Comparison of ENCODE assay signal across 9 mouse cellular contexts in the genomic region with DNA sequence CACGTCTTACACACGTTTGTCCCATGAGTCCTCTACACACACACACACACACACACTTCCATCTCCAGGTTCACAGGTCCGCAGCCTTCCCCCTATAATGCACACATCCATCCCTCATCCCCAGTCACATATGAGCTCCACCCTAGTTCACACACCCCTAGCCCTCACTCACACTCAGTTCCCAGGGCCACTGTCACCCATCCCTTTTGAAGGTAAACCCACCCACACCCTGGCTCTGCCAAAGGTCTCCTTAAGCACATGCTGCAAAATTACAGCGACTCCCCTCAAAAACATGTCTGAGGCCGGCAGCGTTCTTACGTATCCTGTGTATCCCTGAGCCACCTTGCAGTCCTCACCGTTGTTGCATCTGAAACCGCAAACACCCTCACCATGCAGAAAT. TPM values are rescaled to one million over a fixed set of nuclear protein-coding genes. Genes with fewer than 3 reads are reported as not detected.
DNase-seq lines count a peak whose midpoint lies in the region; ATAC-seq and TF ChIP-seq lines count a peak whose summit lies in the region.
"Had no signal": no experiment of that assay in that cellular context is flagged by ENCODE, and none has a peak within 500 bp of the region (broad histone marks: within the 10 kb centered on the region; RNA-seq: fewer than 3 reads in every experiment).

No protein-coding gene starts in this region.

- H3K36me3 ChIP-seq in lung, embryonic 14.5 days (ENCODE audit: insufficient read depth), result peaks cover under 1% of the 10 kb centered on the region; the same call in 1 of the 2 replicates
- H3K36me3 ChIP-seq in forebrain, embryonic 14.5 days (ENCODE audit: control insufficient read depth, insufficient read depth, low read length), result no peaks in the 10 kb centered on the region
- H3K36me3 ChIP-seq in limb, embryonic 15.5 days, result no peaks in the 10 kb centered on the region

- H3K4me2 ChIP-seq in lung, embryonic 14.5 days, result peak overlapping the region; percentile 56
- peak overlapping the region; percentile 51 for H3K4me2 ChIP-seq in forebrain, embryonic 14.5 days (ENCODE audit: low read length)
- H3K4me2 ChIP-seq in limb, embryonic 15.5 days, result peak overlapping the region; percentile 62

- no peak for TF ChIP-seq POLR2A in olfactory bulb, adult 2 months (IDR thresholded peaks at IDR 0.05; ENCODE audit: insufficient read depth, low read depth, low read length)

- intact Hi-C loops in left cerebral cortex, postnatal 4 days (cut with DNase I), result no loop called here

- H3K27ac ChIP-seq in lung, embryonic 14.5 days (ENCODE audit: low read depth), result no peak overlapping the region
- H3K27ac ChIP-seq in forebrain, embryonic 14.5 days (ENCODE audit: low read depth, low read length), result no peak overlapping the region
- no peak overlapping the region for H3K27ac ChIP-seq in limb, embryonic 15.5 days
- peak overlapping the region; percentile 57; the same call in 1 of the 2 replicates for H3K27ac ChIP-seq in olfactory bulb, adult 2 months (ENCODE audit: insufficient read depth, low read depth, low read length)
- H3K27ac ChIP-seq: macrophage had no signal

- ATAC-seq in lung, embryonic 14.5 days (ENCODE audit: insufficient read depth), result no peak
- ATAC-seq in forebrain, embryonic 14.5 days, result no peak
- no peak for ATAC-seq in limb, embryonic 15.5 days (ENCODE audit: insufficient number of reproducible peaks, low FRiP score, low TSS enrichment, low read depth)
- no peak for ATAC-seq in erythroblast, adult 5-6 weeks (replicated peaks; ENCODE audit: low FRiP score, poor library complexity, severe bottlenecking)

- 0 out of 2 replicates have a peak, but pooled peaks cover 4% of the 10 kb centered on the region for H3K4me1 ChIP-seq in lung, embryonic 14.5 days (ENCODE audit: insufficient read depth)
- H3K4me1 ChIP-seq in forebrain, embryonic 14.5 days (ENCODE audit: control insufficient read depth, insufficient read depth, low read length), result peaks cover 7% of the 10 kb centered on the region; the same call in 1 of the 2 replicates
- H3K4me1 ChIP-seq in limb, embryonic 15.5 days, result peaks cover 26% of the 10 kb centered on the region
- H3K4me1 ChIP-seq in olfactory bulb, adult 2 months (ENCODE audit: control insufficient read depth, insufficient read depth, low read length), result peaks cover 13% of the 10 kb centered on the region; the same call in 1 of the 2 replicates

- H3K9me3 ChIP-seq in lung, embryonic 14.5 days (ENCODE audit: low read depth, low read length), result no peaks in the 10 kb centered on the region
- no peaks in the 10 kb centered on the region for H3K9me3 ChIP-seq in forebrain, embryonic 14.5 days (replicated peaks; ENCODE audit: control insufficient read depth, low read length)
- no peaks in the 10 kb centered on the region for H3K9me3 ChIP-seq in limb, embryonic 15.5 days

- H3K9ac ChIP-seq in lung, embryonic 14.5 days, result no peak overlapping the region
- peak overlapping the region; percentile 45 for H3K9ac ChIP-seq in forebrain, embryonic 14.5 days (ENCODE audit: low read length)
- H3K9ac ChIP-seq in limb, embryonic 15.5 days, result no peak overlapping the region

- no peak for DNase-seq in lung, embryonic 14.5 days
- no peak for DNase-seq in lung, postnatal 10 days
- no peak for DNase-seq in forebrain, embryonic 14.5 days (ENCODE audit: low spot score)
- DNase-seq in embryo, embryonic 9.5 days (ENCODE audit: extremely low spot score), result no peak
- no peak for DNase-seq in left cerebral cortex, postnatal 4 days

- TF ChIP-seq CTCF in lung, embryonic 14.5 days (IDR thresholded peaks at IDR 0.05; ENCODE audit: low read depth), result no peak
- TF ChIP-seq CTCF in olfactory bulb, adult 2 months (IDR thresholded peaks at IDR 0.05; ENCODE audit: insufficient read depth, low read depth, low read length), result no peak

- 28% methylated on average over 9 of the region's 9 CpGs for WGBS in lung, embryonic 14.5 days
- WGBS in forebrain, embryonic 14.5 days, result 30% methylated on average over 9 of the region's 9 CpGs
- 19% methylated on average over 9 of the region's 9 CpGs for WGBS in limb, embryonic 15.5 days
- WGBS in olfactory bulb, adult 2 months, result 21% methylated on average over 9 of the region's 9 CpGs

- H3K27me3 ChIP-seq in lung, embryonic 14.5 days (ENCODE audit: insufficient read depth, low read length), result peaks cover 32% of the 10 kb centered on the region
- peaks cover 20% of the 10 kb centered on the region for H3K27me3 ChIP-seq in forebrain, embryonic 14.5 days (replicated peaks; ENCODE audit: control insufficient read depth, insufficient read depth, low read length)
- H3K27me3 ChIP-seq in limb, embryonic 15.5 days, result peaks cover 28% of the 10 kb centered on the region

- H3K4me3 ChIP-seq in lung, embryonic 14.5 days (ENCODE audit: low read depth, low read length), result peak overlapping the region; percentile 29; the same call in 1 of the 2 replicates
- peak overlapping the region; percentile 31; the same call in 1 of the 2 replicates for H3K4me3 ChIP-seq in forebrain, embryonic 14.5 days (ENCODE audit: low read depth, low read length)
- H3K4me3 ChIP-seq in limb, embryonic 15.5 days, result peak overlapping the region; percentile 37
- peak overlapping the region; percentile 68 for H3K4me3 ChIP-seq in olfactory bulb, adult 2 months (ENCODE audit: insufficient read depth, low read depth, low read length)

RNA-seq across cellular contexts. Expression of gene Tmem91, which starts 0.7 kb away (rescaled TPM):
- 1.6 and 2.8 TPM in 2 replicates for polyA plus RNA-seq in lung, embryonic 14.5 days (2014; fragmentation: Nextera tagmentation; extraction: Ambion mirVana)
- 11.1 and 16.4 TPM in 2 replicates for polyA plus RNA-seq in forebrain, embryonic 14.5 days (2014; fragmentation: Nextera tagmentation; extraction: Ambion mirVana)
- 3.0 TPM in 2 replicates for polyA plus RNA-seq in limb, embryonic 15.5 days (2015; fragmentation: Nextera tagmentation; extraction: Ambion mirVana)
- polyA plus RNA-seq in olfactory bulb, adult 2 months (2012; ENCODE audit: insufficient read depth, insufficient read length, low replicate concordance, missing spikeins), result not detected in 2 replicates
- 0.96 TPM in 1 of 2 replicates, not detected in the other for total RNA-seq in erythroblast, adult 5-6 weeks (2015; ENCODE audit: low replicate concordance)
- total RNA-seq in erythroblast, adult 5-6 weeks (2017; ENCODE audit: low replicate concordance), result 0.09 TPM in 1 of 2 replicates, not detected in the other
- 10 to 100 TPM; 14.6 to 19.9 TPM for total RNA-seq in left cerebral cortex, postnatal 4 days (2021)

RNA-seq across cellular contexts. Expression of gene B9d2, which starts 6.3 kb away (rescaled TPM):
- 25.1 and 27.6 TPM in 2 replicates for polyA plus RNA-seq in lung, embryonic 14.5 days (2014; fragmentation: Nextera tagmentation; extraction: Ambion mirVana)
- 44.3 and 57.6 TPM in 2 replicates for polyA plus RNA-seq in forebrain, embryonic 14.5 days (2014; fragmentation: Nextera tagmentation; extraction: Ambion mirVana)
- polyA plus RNA-seq in limb, embryonic 15.5 days (2015; fragmentation: Nextera tagmentation; extraction: Ambion mirVana), result 24.9 and 29.1 TPM in 2 replicates
- not detected in 2 replicates for polyA plus RNA-seq in olfactory bulb, adult 2 months (2012; ENCODE audit: insufficient read depth, insufficient read length, low replicate concordance, missing spikeins)
- total RNA-seq in erythroblast, adult 5-6 weeks (2015; ENCODE audit: low replicate concordance), result 7.5 and 8.1 TPM in 2 replicates
- 0.60 and 5.6 TPM in 2 replicates for total RNA-seq in erythroblast, adult 5-6 weeks (2017; ENCODE audit: low replicate concordance)
- 10 to 100 TPM; 24.7 to 25.7 TPM for total RNA-seq in left cerebral cortex, postnatal 4 days (2021)

RNA-seq across cellular contexts. Expression of gene Tgfb1, which starts 12.5 kb away (rescaled TPM):
- 4.0 and 4.1 TPM in 2 replicates for polyA plus RNA-seq in lung, embryonic 14.5 days (2014; fragmentation: Nextera tagmentation; extraction: Ambion mirVana)
- polyA plus RNA-seq in forebrain, embryonic 14.5 days (2014; fragmentation: Nextera tagmentation; extraction: Ambion mirVana), result 0.61 and 0.83 TPM in 2 replicates
- 2.8 and 3.8 TPM in 2 replicates for polyA plus RNA-seq in limb, embryonic 15.5 days (2015; fragmentation: Nextera tagmentation; extraction: Ambion mirVana)
- polyA plus RNA-seq in olfactory bulb, adult 2 months (2012; ENCODE audit: insufficient read depth, insufficient read length, low replicate concordance, missing spikeins), result not detected in 2 replicates
- total RNA-seq in erythroblast, adult 5-6 weeks (2015; ENCODE audit: low replicate concordance), result 64.9 and 68.1 TPM in 2 replicates
- 11.2 and 12.0 TPM in 2 replicates for total RNA-seq in erythroblast, adult 5-6 weeks (2017; ENCODE audit: low replicate concordance)
- total RNA-seq in left cerebral cortex, postnatal 4 days (2021), result 10 to 100 TPM in 1 of 2 experiments, 1 to 10 TPM in 1; 8.5 to 10.1 TPM

RNA-seq across cellular contexts. Expression of gene Exosc5, which starts 15.3 kb away (rescaled TPM):
- polyA plus RNA-seq in lung, embryonic 14.5 days (2014; fragmentation: Nextera tagmentation; extraction: Ambion mirVana), result 72.3 and 79.7 TPM in 2 replicates
- polyA plus RNA-seq in forebrain, embryonic 14.5 days (2014; fragmentation: Nextera tagmentation; extraction: Ambion mirVana), result 49.4 and 53.9 TPM in 2 replicates
- polyA plus RNA-seq in limb, embryonic 15.5 days (2015; fragmentation: Nextera tagmentation; extraction: Ambion mirVana), result 64.7 and 69.8 TPM in 2 replicates
- polyA plus RNA-seq in olfactory bulb, adult 2 months (2012; ENCODE audit: insufficient read depth, insufficient read length, low replicate concordance, missing spikeins), result not detected in 2 replicates
- total RNA-seq in erythroblast, adult 5-6 weeks (2015; ENCODE audit: low replicate concordance), result 5.4 and 13.8 TPM in 2 replicates
- total RNA-seq in erythroblast, adult 5-6 weeks (2017; ENCODE audit: low replicate concordance), result 3.6 and 10.1 TPM in 2 replicates
- 10 to 100 TPM; 15.1 to 18.4 TPM for total RNA-seq in left cerebral cortex, postnatal 4 days (2021)

RNA-seq across cellular contexts. Expression of gene Bckdha, which starts 15.5 kb away (rescaled TPM):
- polyA plus RNA-seq in lung, embryonic 14.5 days (2014; fragmentation: Nextera tagmentation; extraction: Ambion mirVana), result 40.2 and 42.1 TPM in 2 replicates
- 65.1 and 69.7 TPM in 2 replicates for polyA plus RNA-seq in forebrain, embryonic 14.5 days (2014; fragmentation: Nextera tagmentation; extraction: Ambion mirVana)
- 59.1 and 62.5 TPM in 2 replicates for polyA plus RNA-seq in limb, embryonic 15.5 days (2015; fragmentation: Nextera tagmentation; extraction: Ambion mirVana)
- not detected in 2 replicates for polyA plus RNA-seq in olfactory bulb, adult 2 months (2012; ENCODE audit: insufficient read depth, insufficient read length, low replicate concordance, missing spikeins)
- 2.5 and 17.9 TPM in 2 replicates for total RNA-seq in erythroblast, adult 5-6 weeks (2015; ENCODE audit: low replicate concordance)
- total RNA-seq in erythroblast, adult 5-6 weeks (2017; ENCODE audit: low replicate concordance), result 4.3 and 5.2 TPM in 2 replicates
- total RNA-seq in left cerebral cortex, postnatal 4 days (2021), result 10 to 100 TPM; 23.6 to 24.7 TPM

Comparison
In these comparisons a context has a peak if more than half of its experiments do, and no peak if none do; other contexts are left out.
1. RNA of gene B9d2, which starts 6.3 kb away (polyA plus RNA-seq): 44.3 to 57.6 TPM in forebrain, embryonic 14.5 days, 25.1 to 27.6 TPM in lung, embryonic 14.5 days and 24.9 to 29.1 TPM in limb, embryonic 15.5 days; not detected in olfactory bulb, adult 2 months; every median in the first group is over 10 times any median in the second.
2. Peak in every context shown above with its lines, with median percentiles within 50 percentile points of each other: H3K4me2 ChIP-seq and H3K4me3 ChIP-seq.